Mouse (Mus musculus) lung, adult 2 months (tissue): ENCODE data around the gene Gm20388. TPM values are rescaled to one million over a fixed set of nuclear protein-coding genes. Genes with fewer than 3 reads are reported as not detected.

ENCODE experiments used
- DNase-seq: peaks from one replicate; pipeline ENCODE4 v3.0.0; 2022
- H3K4me1 ChIP-seq: fragments of 200-500 bp; 2 replicates; pipeline ENCODE4 v1.6.1; 2011; ENCODE audit warnings: low read length; ENCODE audit not compliant: control insufficient read depth, insufficient read depth
- H3K4me3 ChIP-seq: fragments of 200-500 bp; replicated peaks from 2 replicates; pipeline ENCODE3; 2011; ENCODE audit warnings: low read depth, mild to moderate bottlenecking, control low read depth, low read length; ENCODE audit errors: extremely low read depth
- CTCF ChIP-seq: fragments of 200-500 bp; IDR thresholded peaks from 2 replicates; pipeline ENCODE4 v1.5.1; 2011; ENCODE audit warnings: mild to moderate bottlenecking, low read length, control low read depth; ENCODE audit not compliant: insufficient read depth
- POLR2A ChIP-seq: fragments of 200-500 bp; IDR thresholded peaks from 2 replicates; pipeline ENCODE4 v1.6.1; 2011; ENCODE audit warnings: low read depth, mild to moderate bottlenecking, control low read depth, low read length, borderline replicate concordance; ENCODE audit errors: extremely low read depth
- WGBS: fragments of 180-500 bp; shearing (Covaris S2); methylation state at CpG from one replicate; pipeline ENCODE4 v1.1.7; 2018; 5-methylcytosine and 5-hydroxymethylcytosine counted together
- polyA plus RNA-seq: library from polyadenylated mRNA; depleted of rRNA; stranded (reverse); fragments of >200 nt; gene quantifications from 2 replicates; pipeline ENCODE4 v1.2.3, GENCODE M21; 2012

Gm20388 gene
- polyA plus RNA-seq, 1 experiment = 67.8 TPM

DNA sequence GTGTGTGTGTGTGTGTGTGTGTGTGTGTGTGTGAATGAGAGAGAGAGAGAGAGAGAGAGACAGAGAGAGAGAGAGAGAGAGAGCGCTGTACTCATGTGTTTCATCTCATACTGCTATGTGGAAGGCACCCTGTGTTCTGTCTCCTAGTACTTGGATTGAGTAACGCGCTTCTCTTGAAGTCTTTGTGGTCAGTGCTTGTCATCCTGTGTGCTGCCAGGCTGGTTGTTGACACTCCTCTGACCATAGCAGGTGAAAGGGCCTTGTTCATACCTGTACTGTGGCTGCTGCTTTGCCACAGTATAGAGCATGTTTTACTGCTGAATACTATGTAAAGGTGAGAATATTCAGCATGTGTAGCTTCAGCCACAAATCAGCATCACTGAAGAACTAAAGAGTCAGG lies 2075.0 kb downstream of the Gm20388 start:
- Histone ChIP-seq H3K4me1 (no peaks in the 10 kb centered on the region), H3K4me3 (no peak overlapping the region)
- 74% methylated on average over 3 of the region's 3 CpGs for WGBS
- TF ChIP-seq CTCF = no peak
- no peak for TF ChIP-seq POLR2A
- DNase-seq = no peak

DNA sequence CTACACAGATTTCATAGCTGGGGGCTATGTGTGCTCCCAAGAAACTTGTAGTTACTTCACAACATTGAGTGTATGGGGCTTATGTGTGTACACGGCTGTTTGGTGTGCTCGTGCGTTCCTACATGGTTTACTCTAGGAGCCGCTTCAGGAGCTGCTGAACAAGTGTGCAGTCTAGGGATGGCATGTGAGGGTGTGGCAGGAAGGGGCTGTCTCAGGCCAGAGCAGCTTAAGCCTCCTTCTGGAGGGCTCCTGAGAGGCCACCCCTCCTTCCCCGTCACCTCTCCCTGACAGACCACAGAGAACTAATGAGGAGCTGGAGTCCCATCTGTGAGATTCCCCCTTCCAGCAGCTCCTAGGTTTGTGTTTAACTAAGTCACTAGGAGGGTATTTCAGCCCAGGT lies 2077.3 kb downstream of the Gm20388 start:
- DNase-seq = no peak
- TF ChIP-seq POLR2A (no peak), CTCF (no peak)
- no peaks in the 10 kb centered on the region for H3K4me1 ChIP-seq
- 67% methylated on average over 5 of the region's 5 CpGs for WGBS
- no peak overlapping the region for H3K4me3 ChIP-seq

DNA sequence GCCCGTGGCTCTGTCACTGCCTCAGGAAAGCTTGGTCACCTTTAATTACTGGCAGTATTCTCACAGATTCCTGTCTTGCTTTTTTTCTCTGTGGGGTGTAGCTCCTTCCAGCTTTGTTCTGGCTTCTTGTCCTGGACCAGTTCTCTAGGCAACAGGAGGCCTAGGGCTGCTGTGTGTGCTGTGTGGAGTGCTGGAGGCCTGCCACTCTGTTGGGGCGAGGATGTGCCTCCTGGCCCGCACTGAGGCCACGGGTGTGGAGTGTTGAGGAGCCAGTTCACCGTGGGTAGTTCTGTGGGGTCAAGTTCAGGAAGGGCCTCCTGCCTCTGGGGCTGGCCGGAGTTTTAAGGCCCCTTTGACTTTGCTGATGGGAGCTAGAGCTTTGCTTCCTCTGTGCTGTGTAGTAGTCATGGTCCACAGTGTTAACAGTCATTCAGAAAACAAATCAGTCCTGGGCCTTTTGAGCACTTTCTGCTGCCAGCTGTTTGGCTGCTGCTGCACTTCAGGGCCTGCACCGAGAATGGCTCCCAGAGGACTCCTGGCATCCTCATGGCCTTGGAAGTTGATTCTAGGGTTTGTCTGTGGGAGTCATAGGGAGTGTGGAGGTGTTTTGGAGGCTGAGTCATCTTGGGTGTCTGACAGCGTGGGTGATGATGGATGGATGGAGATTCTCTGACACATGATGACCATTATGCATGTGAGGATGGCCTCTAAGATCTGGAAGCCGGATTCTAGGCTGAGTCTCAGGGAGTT lies 2080.0 kb downstream of the Gm20388 start:
- H3K4me3 ChIP-seq = no peak overlapping the region
- 65% methylated on average over 9 of the region's 9 CpGs for WGBS
- no peak for DNase-seq
- no peaks in the 10 kb centered on the region for H3K4me1 ChIP-seq
- TF ChIP-seq CTCF (no peak), POLR2A (no peak)

DNA sequence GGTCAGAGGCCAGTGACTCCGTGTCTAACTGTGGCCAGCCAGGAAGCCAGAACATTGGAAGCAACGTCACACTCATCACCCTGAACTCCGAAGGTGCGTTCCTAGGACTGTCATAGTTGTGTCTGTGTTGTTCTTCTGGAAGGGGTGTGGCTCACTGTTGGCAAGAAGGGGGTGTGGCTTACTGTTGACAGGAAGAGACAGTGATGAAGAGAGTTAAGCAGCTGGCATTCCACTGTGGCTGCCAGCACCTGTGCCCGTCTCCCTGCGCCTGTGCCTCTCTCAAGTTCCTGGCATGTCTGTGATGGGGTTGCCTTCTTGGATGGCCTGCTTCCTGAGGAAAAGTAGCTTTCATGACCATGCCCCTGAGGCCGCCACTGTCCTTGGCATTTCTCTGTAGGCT lies 2081.0 kb downstream of the Gm20388 start:
- Histone ChIP-seq H3K4me1 (no peaks in the 10 kb centered on the region; the same call in 1 of the 2 replicates), H3K4me3 (no peak overlapping the region)
- 72% methylated on average over 7 of the region's 7 CpGs for WGBS
- TF ChIP-seq CTCF (no peak), POLR2A (no peak)
- no peak for DNase-seq

DNA sequence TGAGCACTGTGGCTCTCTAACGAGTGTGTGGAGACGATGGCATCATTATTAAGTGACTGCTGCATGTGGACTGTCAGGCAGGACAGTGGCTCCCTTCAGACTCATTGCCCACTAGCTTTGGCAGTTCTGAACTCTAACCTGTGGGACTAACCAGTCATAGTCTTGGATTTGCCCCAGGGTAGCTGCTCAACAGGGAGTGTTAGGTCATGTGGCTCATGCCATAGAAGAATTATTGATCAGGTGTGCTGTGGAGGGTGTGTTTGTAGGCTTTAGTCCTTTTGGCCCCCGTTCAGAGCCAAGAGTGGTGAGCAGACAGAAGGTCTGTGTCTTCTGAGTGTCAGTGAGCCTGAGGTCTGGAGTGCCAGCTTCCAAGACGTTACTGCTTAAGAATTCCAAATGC lies 2082.3 kb downstream of the Gm20388 start:
- no peak for DNase-seq
- WGBS = 81% methylated on average over 4 of the region's 4 CpGs
- TF ChIP-seq CTCF (no peak), POLR2A (no peak)
- Histone ChIP-seq H3K4me3 (no peak overlapping the region), H3K4me1 (no peaks in the 10 kb centered on the region; the same call in 1 of the 2 replicates)

DNA sequence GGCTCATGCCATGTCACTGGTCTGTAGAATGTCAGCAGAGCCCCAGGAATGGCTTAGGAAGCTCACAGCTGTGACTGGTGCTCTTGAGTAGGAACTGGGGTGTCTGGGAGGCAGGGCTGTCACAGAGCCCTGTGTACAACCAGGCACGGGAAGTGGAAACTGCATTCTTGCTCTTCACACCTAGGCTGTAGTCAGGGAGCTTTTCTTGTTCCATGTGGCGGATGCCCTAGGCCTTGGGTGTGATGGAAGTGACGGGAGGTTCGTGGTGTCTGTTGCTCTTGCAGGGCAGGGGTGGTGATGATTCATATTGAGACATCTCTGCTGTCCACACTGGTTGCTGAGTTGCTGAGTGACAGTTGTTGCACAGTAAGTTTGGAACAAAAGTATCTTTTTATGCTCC lies 2084.5 kb downstream of the Gm20388 start:
- TF ChIP-seq POLR2A = no peak
- no peak for TF ChIP-seq CTCF
- DNase-seq = no peak
- WGBS = 73% methylated on average over 4 of the region's 4 CpGs
- peaks cover 3% of the 10 kb centered on the region for H3K4me1 ChIP-seq
- H3K4me3 ChIP-seq = no peak overlapping the region

DNA sequence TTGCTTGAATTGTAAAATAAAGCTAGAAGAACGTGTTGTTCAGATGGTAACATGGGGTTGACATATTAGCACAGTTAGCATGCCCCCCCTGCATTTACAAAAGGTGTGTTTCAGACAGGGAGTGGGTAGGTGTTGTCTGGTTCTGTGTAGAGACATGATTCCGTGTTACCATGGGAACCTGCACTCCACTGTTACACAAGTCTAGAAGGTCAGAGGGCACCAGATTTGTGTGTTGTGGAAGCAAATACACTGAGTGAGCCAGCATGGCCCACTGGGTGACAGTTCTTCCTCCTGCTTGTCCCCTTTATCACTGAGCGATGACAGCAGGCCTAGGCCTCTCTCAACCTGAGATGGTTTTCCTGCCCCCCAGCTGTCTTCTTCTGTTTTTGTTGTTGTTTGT lies 2085.3 kb downstream of the Gm20388 start:
- WGBS = 77% methylated on average over 3 of the region's 3 CpGs
- no peak overlapping the region for H3K4me3 ChIP-seq
- H3K4me1 ChIP-seq = peaks cover 3% of the 10 kb centered on the region
- TF ChIP-seq POLR2A (no peak), CTCF (no peak)
- no peak for DNase-seq

DNA sequence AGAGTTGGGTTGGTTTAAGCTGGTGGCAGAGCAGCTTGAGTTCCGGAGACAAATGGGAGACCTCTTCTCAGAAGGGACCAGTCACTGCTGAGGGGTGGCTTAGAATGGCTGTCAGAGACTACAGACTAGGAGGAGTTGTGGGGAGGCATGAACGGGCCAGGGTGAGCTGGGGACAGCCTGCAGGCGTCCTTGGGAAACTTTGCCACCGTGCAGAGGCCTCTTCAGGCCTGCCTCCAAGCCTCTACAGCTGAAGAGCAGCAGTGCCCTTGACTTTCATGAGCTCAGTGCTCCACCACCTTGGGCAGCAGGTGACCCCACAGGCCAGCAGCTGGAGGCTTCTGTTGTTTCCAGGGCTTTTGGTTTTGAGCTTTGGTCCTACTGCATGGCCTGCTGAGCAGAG lies 2088.0 kb downstream of the Gm20388 start:
- WGBS = 73% methylated on average over 4 of the region's 4 CpGs
- DNase-seq = no peak
- H3K4me3 ChIP-seq = no peak overlapping the region

DNA sequence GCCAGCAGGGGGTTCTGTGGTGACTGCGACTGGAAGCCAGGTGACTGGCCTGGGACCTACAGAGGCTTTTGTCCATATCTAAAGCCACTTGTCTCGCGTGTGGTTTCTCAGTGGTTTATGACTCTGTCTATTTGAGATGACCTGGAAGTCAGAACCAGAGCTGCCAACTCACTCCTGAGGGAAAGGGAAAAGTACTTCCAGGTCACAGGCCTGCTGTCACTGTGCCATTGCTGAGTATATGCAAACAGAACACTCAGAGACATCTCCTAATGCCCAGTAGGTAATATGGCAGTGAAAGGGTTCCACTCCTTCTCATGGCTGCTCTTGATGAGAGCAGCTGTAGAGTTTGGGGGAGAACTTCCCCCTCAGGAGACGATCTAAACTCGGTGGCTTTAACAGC lies 2088.6 kb downstream of the Gm20388 start:
- 72% methylated on average over 5 of the region's 5 CpGs for WGBS
- no peak for DNase-seq
- Histone ChIP-seq H3K4me1 (peaks cover 9% of the 10 kb centered on the region), H3K4me3 (no peak overlapping the region)
- TF ChIP-seq POLR2A = no peak

More for the DNA sequence above, 2088.0 kb downstream of the Gm20388 start:
- no peak for TF ChIP-seq CTCF
- no peak for TF ChIP-seq POLR2A
- peaks cover 9% of the 10 kb centered on the region for H3K4me1 ChIP-seq

DNA sequence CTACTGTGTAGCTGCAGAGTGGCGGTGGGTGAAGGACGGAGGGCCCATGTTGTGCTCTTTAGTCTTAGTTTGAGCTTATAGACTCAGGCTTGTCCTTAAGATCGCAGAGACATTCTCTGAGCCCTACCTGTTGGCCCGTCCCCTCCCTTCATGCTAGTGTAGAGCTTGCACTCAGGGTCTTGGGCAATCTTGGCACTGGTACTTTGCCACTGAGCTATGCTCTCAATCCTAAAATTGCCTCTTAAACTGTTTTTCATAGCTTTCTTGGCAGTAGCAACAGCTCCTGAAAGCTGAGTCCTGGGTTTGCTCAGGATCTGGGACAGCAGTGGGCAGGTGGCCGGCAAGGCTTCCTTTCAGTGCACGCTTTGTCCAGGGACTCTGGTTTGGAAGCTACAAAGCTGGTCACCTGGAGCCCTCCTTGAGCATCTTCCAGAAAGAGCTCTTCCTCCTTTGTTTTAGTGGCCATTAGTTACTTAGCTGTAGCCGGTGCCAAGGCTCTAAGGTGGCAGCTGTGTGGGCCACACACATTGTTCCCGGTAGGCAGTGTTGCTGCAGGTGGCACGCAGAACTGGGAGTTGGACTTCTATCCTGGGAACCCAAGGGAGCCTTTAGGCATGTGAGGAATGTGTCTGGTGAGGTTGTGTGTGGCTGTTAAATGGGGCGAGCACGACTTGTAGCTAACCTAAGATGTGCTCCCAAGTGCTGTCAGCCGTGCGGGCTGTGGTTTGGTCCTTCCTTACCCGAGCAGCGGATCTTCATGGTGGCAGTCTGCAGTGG lies 2090.9 kb downstream of the Gm20388 start:
- WGBS = 73% methylated on average over 15 of the region's 15 CpGs
- peak; percentile 27 for DNase-seq
- TF ChIP-seq POLR2A = no peak
- no peak for TF ChIP-seq CTCF
- peaks cover 9% of the 10 kb centered on the region for H3K4me1 ChIP-seq
- no peak overlapping the region for H3K4me3 ChIP-seq
